Mouse (Mus musculus) liver, postnatal 0 days (tissue): ENCODE results near the gene Mcat.

Experiments used
- CTCF ChIP-seq: sonication (generic); IDR thresholded peaks from 2 replicates; pipeline ENCODE4 v1.5.1; 2016; ENCODE audit warnings: antibody characterized with exemption, low read depth
- EP300 ChIP-seq: IDR thresholded peaks from 2 replicates; pipeline ENCODE4 v1.6.1; 2016; ENCODE audit warnings: antibody characterized with exemption, low read depth, mild to moderate bottlenecking

DNA sequence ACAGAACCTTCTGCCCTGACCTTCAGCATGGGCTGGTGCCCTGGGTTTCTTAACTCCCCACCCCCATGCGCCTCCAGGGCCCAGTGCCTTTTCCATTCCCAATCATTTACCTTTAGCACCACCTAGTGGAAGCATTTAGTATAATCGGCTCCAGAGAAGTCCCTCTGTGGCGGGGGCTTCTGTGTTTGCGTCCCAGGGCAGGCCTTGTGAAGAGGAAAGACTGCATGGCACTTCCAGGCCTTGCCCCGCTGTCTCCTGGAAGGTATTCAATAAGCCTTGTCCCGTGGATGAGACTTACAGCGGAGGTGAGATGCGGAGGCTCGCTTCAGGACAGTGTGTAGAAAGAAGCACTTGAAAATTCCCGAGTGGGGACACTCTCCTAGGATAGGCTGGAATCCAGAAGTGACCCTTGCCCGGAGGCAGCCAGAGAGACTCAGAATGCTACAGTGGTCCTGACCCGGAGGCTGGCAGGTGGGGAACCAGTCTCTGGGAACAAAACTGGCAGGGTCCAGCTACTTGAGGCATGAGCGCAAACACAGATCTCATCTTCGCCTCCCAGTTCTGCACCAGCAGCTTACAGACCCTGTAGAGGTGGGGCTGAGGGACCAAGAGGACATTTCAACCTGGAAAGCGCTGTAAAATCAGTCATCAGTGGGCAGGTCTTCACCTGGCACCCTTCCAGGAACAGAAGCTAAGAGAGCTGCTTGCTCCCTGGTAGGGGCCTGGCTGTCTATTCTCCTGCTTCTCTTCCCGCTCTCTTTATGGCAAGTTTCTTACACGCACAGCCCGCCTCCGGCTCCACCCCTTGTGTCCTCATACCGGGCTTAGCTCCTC, 45.2 kb downstream of the Mcat start:
- TF ChIP-seq CTCF (peak; percentile 85), EP300 (no peak)
